Mouse (Mus musculus) liver, embryonic 14 days (tissue): ENCODE results near the gene Fyb. TPM values are rescaled to one million over a fixed set of nuclear protein-coding genes. Genes with fewer than 3 reads are reported as not detected.

Experiments used
- polyA plus RNA-seq: library from polyadenylated mRNA; depleted of rRNA; stranded (reverse); fragments of >200 nt; gene quantifications from 2 replicates; pipeline ENCODE4 v1.2.3, GENCODE M21; 2012; rRNA removed

Fyb gene
- polyA plus RNA-seq: 9.7 and 12.0 TPM in 2 replicates

GRCm38 (mm10) chr15:6522653-6523167 lies at the start of gene Fyb:
TSS of gene Fyb (plus strand) at chr15:6522853.

GRCm38 (mm10) chr15:6707936-6708525 lies 185.4 kb downstream of the Fyb start, which contains the start of gene Rictor:
TSS of gene Rictor (plus strand) at chr15:6708379.

Other genes with a start within 250 kb of the Fyb start
- 7.9 and 8.7 TPM in 2 replicates for gene Dab2, start 223.1 kb upstream of the Fyb start, polyA plus RNA-seq
- 1.6 and 1.7 TPM in 2 replicates for gene C9, start 77.5 kb upstream of the Fyb start, polyA plus RNA-seq
- 4.6 and 5.4 TPM in 2 replicates for gene Rictor, start 185.5 kb downstream of the Fyb start, polyA plus RNA-seq